15 mouse cellular contexts compared by ENCODE assay signal in genomic region chr6:129284384-129285104, GRCm38 (mm10). TPM values are rescaled to one million over a fixed set of nuclear protein-coding genes. Genes with fewer than 3 reads are reported as not detected.
DNase-seq lines count a peak whose midpoint lies in the region; ATAC-seq and TF ChIP-seq lines count a peak whose summit lies in the region.
"Had no signal": no experiment of that assay in that cellular context is flagged by ENCODE, and none has a peak within 500 bp of the region (broad histone marks: within the 10 kb centered on the region; RNA-seq: fewer than 3 reads in every experiment).

No protein-coding gene starts in this region.

- no peaks in the 10 kb centered on the region for H3K9me3 ChIP-seq in lung, embryonic 14.5 days (ENCODE audit: low read depth, low read length)
- no peaks in the 10 kb centered on the region for H3K9me3 ChIP-seq in liver, embryonic 12.5 days (replicated peaks)
- no peaks in the 10 kb centered on the region for H3K9me3 ChIP-seq in midbrain, postnatal 0 days (ENCODE audit: low read length)
- H3K9me3 ChIP-seq: embryonic facial prominence, embryonic 13.5 days had no signal

- no peaks in the 10 kb centered on the region for H3K27me3 ChIP-seq in lung, embryonic 14.5 days (ENCODE audit: insufficient read depth, low read length)
- H3K27me3 ChIP-seq in liver, embryonic 12.5 days (replicated peaks), result no peaks in the 10 kb centered on the region
- no peaks in the 10 kb centered on the region for H3K27me3 ChIP-seq in midbrain, postnatal 0 days (ENCODE audit: insufficient read depth, low read length)
- H3K27me3 ChIP-seq: embryonic facial prominence, embryonic 13.5 days had no signal

- no peaks in the 10 kb centered on the region for H3K4me1 ChIP-seq in lung, embryonic 14.5 days (ENCODE audit: insufficient read depth)
- no peaks in the 10 kb centered on the region; the same call in 1 of the 2 replicates for H3K4me1 ChIP-seq in lung, adult 2 months (ENCODE audit: control insufficient read depth, insufficient read depth, low read length)
- 0 out of 2 replicates have a peak, but pooled peaks cover 5% of the 10 kb centered on the region for H3K4me1 ChIP-seq in liver, embryonic 12.5 days
- H3K4me1 ChIP-seq in midbrain, postnatal 0 days (ENCODE audit: insufficient read depth, low read length), result no peaks in the 10 kb centered on the region
- H3K4me1 ChIP-seq: embryonic facial prominence, embryonic 13.5 days had no signal

- no peak for TF ChIP-seq POLR2A in lung, adult 2 months (IDR thresholded peaks at IDR 0.05; ENCODE audit: borderline replicate concordance, extremely low read depth, low read depth, low read length)

- H3K4me2 ChIP-seq in lung, embryonic 14.5 days, result no peak overlapping the region
- no peak overlapping the region for H3K4me2 ChIP-seq in liver, embryonic 12.5 days
- no peak overlapping the region for H3K4me2 ChIP-seq in midbrain, postnatal 0 days (ENCODE audit: low read depth, low read length, poor library complexity, severe bottlenecking)
- H3K4me2 ChIP-seq: embryonic facial prominence, embryonic 13.5 days had no signal

- 0 out of 2 replicates have a peak, but pooled peaks have one; percentile 31 for ATAC-seq in lung, embryonic 14.5 days (ENCODE audit: insufficient read depth)
- peak; percentile 70 for ATAC-seq in liver, embryonic 12.5 days
- ATAC-seq in midbrain, postnatal 0 days (ENCODE audit: low FRiP score), result no peak

- no peak overlapping the region for H3K9ac ChIP-seq in lung, embryonic 14.5 days
- no peak overlapping the region for H3K9ac ChIP-seq in liver, embryonic 12.5 days
- H3K9ac ChIP-seq in midbrain, postnatal 0 days (replicated peaks; ENCODE audit: low read length, poor library complexity, severe bottlenecking), result no peak overlapping the region
- H3K9ac ChIP-seq: embryonic facial prominence, embryonic 13.5 days had no signal

- WGBS in lung, embryonic 14.5 days, result 52% methylated on average over 7 of the region's 7 CpGs
- 28% methylated on average over 7 of the region's 7 CpGs for WGBS in lung, adult 2 months
- 20% methylated on average over 7 of the region's 7 CpGs for WGBS in liver, embryonic 12.5 days (ENCODE audit: insufficient replicate concordance)
- WGBS in midbrain, postnatal 0 days, result 78% methylated on average over 7 of the region's 7 CpGs

- H3K4me3 ChIP-seq in lung, embryonic 14.5 days (ENCODE audit: low read depth, low read length), result no peak overlapping the region
- H3K4me3 ChIP-seq in lung, adult 2 months (replicated peaks; ENCODE audit: extremely low read depth, low read depth, low read length), result no peak overlapping the region
- no peak overlapping the region for H3K4me3 ChIP-seq in liver, embryonic 12.5 days
- H3K4me3 ChIP-seq in midbrain, postnatal 0 days (ENCODE audit: low read depth, low read length), result no peak overlapping the region
- H3K4me3 ChIP-seq in left cerebral cortex, adult 2 months, result no peak overlapping the region
- H3K4me3 ChIP-seq: embryonic facial prominence, embryonic 13.5 days had no signal

- no peaks in the 10 kb centered on the region for H3K36me3 ChIP-seq in lung, embryonic 14.5 days (ENCODE audit: insufficient read depth)
- H3K36me3 ChIP-seq in liver, embryonic 12.5 days, result no peaks in the 10 kb centered on the region
- no peaks in the 10 kb centered on the region for H3K36me3 ChIP-seq in midbrain, postnatal 0 days (ENCODE audit: insufficient read depth, low read length)
- H3K36me3 ChIP-seq: embryonic facial prominence, embryonic 13.5 days had no signal

- H3K27ac ChIP-seq in lung, embryonic 14.5 days (ENCODE audit: low read depth), result no peak overlapping the region
- no peak overlapping the region for H3K27ac ChIP-seq in liver, embryonic 12.5 days
- no peak overlapping the region for H3K27ac ChIP-seq in midbrain, postnatal 0 days (ENCODE audit: low read depth, low read length)
- H3K27ac ChIP-seq in left cerebral cortex, adult 2 months, result no peak overlapping the region
- H3K27ac ChIP-seq: embryonic facial prominence, embryonic 13.5 days; macrophage; stomach, postnatal 0 days had no signal

- TF ChIP-seq CTCF in lung, embryonic 14.5 days (IDR thresholded peaks at IDR 0.05; ENCODE audit: low read depth), result no peak
- TF ChIP-seq CTCF in lung, adult 2 months (IDR thresholded peaks at IDR 0.05; ENCODE audit: insufficient read depth, low read length), result no peak
- TF ChIP-seq CTCF in midbrain, postnatal 0 days (IDR thresholded peaks at IDR 0.05), result no peak
- no peak for TF ChIP-seq CTCF in left cerebral cortex, adult 2 months (IDR thresholded peaks at IDR 0.05)

- intact Hi-C loops in left cerebral cortex, postnatal 10 days (cut with DNase I), result no loop called here
- intact Hi-C loops in left cerebral cortex, adult 2 months (cut with DNase I), result no loop called here

- peak; percentile 26 for DNase-seq in lung, embryonic 14.5 days
- DNase-seq in lung, adult 2 months, result no peak
- peak; percentile 95 for DNase-seq in naive thymus-derived CD4-positive, alpha-beta T cell, adult 2 months (ENCODE audit: low read depth)
- DNase-seq in midbrain, postnatal 0 days (ENCODE audit: low spot score), result no peak
- no peak for DNase-seq in right cerebral cortex, postnatal 25 days
- DNase-seq in left cerebral cortex, postnatal 10 days (ENCODE audit: extremely low spot score in 1 of 2, low spot score in 2 of 2), result no peak
- DNase-seq in left cerebral cortex, adult 2 months (ENCODE audit: extremely low spot score in 1 of 2, low spot score in 2 of 2), result no peak

RNA-seq across cellular contexts. Expression of gene Cd69, which starts 9.3 kb away (rescaled TPM):
- polyA plus RNA-seq in lung, embryonic 14.5 days (2014; fragmentation: Nextera tagmentation; extraction: Ambion mirVana), result not detected in 2 replicates
- polyA plus RNA-seq in lung, adult 2 months (2012; rRNA removed), result 0.54 and 1.3 TPM in 2 replicates
- polyA plus RNA-seq in liver, embryonic 12.5 days (2016; fragmentation: Nextera tagmentation; extraction: Ambion mirVana), result 1.3 TPM in 2 replicates
- total RNA-seq in midbrain, postnatal 0 days (2014; rRNA removed), result not detected in 2 replicates
- polyA plus RNA-seq in midbrain, postnatal 0 days (2015; fragmentation: Nextera tagmentation; extraction: Ambion mirVana), result not detected in 2 replicates
- total RNA-seq in left cerebral cortex, postnatal 10 days (2021), result not detected
- not detected for total RNA-seq in left cerebral cortex, adult 2 months (2021)
- total RNA-seq: gastrocnemius, adult 8-10 months had no signal
- polyA plus RNA-seq: brain, embryonic 14.5 days; embryonic facial prominence, embryonic 13.5 days had no signal

RNA-seq across cellular contexts. Expression of gene 4922502D21Rik, which starts 47.1 kb away (rescaled TPM):
- polyA plus RNA-seq in lung, embryonic 14.5 days (2014; fragmentation: Nextera tagmentation; extraction: Ambion mirVana), result not detected in 2 replicates
- not detected in 2 replicates for polyA plus RNA-seq in lung, adult 2 months (2012; rRNA removed)
- polyA plus RNA-seq in liver, embryonic 12.5 days (2016; fragmentation: Nextera tagmentation; extraction: Ambion mirVana), result not detected in 2 replicates
- total RNA-seq in midbrain, postnatal 0 days (2014; rRNA removed), result not detected in 2 replicates
- polyA plus RNA-seq in midbrain, postnatal 0 days (2015; fragmentation: Nextera tagmentation; extraction: Ambion mirVana), result not detected in 2 replicates
- total RNA-seq in left cerebral cortex, postnatal 10 days (2021), result not detected
- total RNA-seq in left cerebral cortex, adult 2 months (2021), result not detected
- total RNA-seq: gastrocnemius, adult 8-10 months; heart, postnatal 25 days had no signal
- polyA plus RNA-seq: brain, embryonic 14.5 days; large intestine, adult 2 months; macrophage; stomach, postnatal 0 days had no signal

RNA-seq across cellular contexts. Expression of gene Clec12a, which starts 57.9 kb away (rescaled TPM):
- polyA plus RNA-seq in lung, embryonic 14.5 days (2014; fragmentation: Nextera tagmentation; extraction: Ambion mirVana), result 2.7 and 2.8 TPM in 2 replicates
- 1.9 and 4.6 TPM in 2 replicates for polyA plus RNA-seq in lung, adult 2 months (2012; rRNA removed)
- 2.7 and 3.3 TPM in 2 replicates for polyA plus RNA-seq in liver, embryonic 12.5 days (2016; fragmentation: Nextera tagmentation; extraction: Ambion mirVana)
- 0.33 TPM in 1 of 2 replicates, not detected in the other for total RNA-seq in midbrain, postnatal 0 days (2014; rRNA removed)
- polyA plus RNA-seq in midbrain, postnatal 0 days (2015; fragmentation: Nextera tagmentation; extraction: Ambion mirVana), result 0.29 and 0.49 TPM in 2 replicates
- total RNA-seq in left cerebral cortex, postnatal 10 days (2021), result under 1 TPM in 1 of 2 experiments, not detected in 1; 0.28 TPM
- total RNA-seq in left cerebral cortex, adult 2 months (2021), result under 1 TPM; 0.26 to 0.52 TPM

Comparison
In these comparisons a context has a peak if more than half of its experiments do, and no peak if none do; other contexts are left out.
1. DNase-seq: peak in lung, embryonic 14.5 days (single experiment) and naive thymus-derived CD4-positive, alpha-beta T cell, adult 2 months (single experiment); none in lung, adult 2 months (single experiment), midbrain, postnatal 0 days (single experiment), right cerebral cortex, postnatal 25 days (single experiment), left cerebral cortex, postnatal 10 days (0 of 2) and left cerebral cortex, adult 2 months (0 of 2).